Mouse (Mus musculus): ENCODE results near the gene Ckap2l.

The Ckap2l gene

GRCm38 (mm10) chr2:129236526-129236925, 60.5 kb downstream of the Ckap2l start:
- in situ Hi-C loops (cut with MboI, MseI) = no loop called here

- in situ Hi-C loops (cut with MboI, MseI) = no loop called here
Measured at GRCm38 (mm10) chr2:129234731-129235130, 62.3 kb downstream of the Ckap2l start.

DNA sequence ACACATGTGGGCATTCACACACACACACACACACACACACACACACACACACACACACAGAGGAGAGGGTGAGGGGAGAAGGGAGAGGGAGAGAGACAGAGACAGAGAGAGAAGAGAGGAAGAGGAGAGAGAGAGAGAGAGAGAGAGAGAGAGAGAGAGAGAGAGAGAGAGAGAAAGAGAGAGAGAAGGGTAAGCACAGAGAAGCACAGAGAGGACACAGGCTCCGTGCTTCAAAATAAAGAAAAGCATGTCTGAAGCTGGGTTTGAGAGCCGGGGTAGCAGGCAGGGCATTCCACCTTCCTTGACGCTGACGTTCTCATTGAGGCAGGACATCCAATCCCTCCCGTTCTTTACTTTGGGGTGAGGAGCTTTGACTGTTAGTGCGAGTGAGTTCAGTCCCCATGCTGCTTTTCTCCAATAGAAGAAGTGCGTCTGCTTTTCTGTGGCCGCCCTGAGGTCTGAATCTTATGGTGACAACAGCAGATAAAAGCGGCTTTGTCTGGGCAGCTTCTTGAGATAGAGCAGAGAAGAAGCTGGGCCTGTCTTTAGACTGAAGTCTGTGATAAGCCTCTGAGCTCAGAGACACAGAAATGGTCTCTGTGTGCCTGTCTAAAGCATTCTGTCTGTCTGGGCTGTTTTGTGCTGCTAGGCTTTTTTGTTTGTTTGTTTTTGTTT, 63.1 kb downstream of the Ckap2l start:
- in situ Hi-C loops (cut with MboI, MseI) = no loop called here

GRCm38 (mm10) chr2:129233218-129233617, 63.8 kb downstream of the Ckap2l start:
- in situ Hi-C loops (cut with MboI, MseI) = no loop called here

GRCm38 (mm10) chr2:129232484-129232883, 64.5 kb downstream of the Ckap2l start:
- in situ Hi-C loops (cut with MboI, MseI) = no loop called here

GRCm38 (mm10) chr2:129232023-129232422, 65.0 kb downstream of the Ckap2l start:
- in situ Hi-C loops (cut with MboI, MseI) = no loop called here

GRCm38 (mm10) chr2:129229316-129229715, 67.7 kb downstream of the Ckap2l start:
- in situ Hi-C loops (cut with MboI, MseI) = no loop called here

GRCm38 (mm10) chr2:129228571-129228970, 68.4 kb downstream of the Ckap2l start:
- in situ Hi-C loops (cut with MboI, MseI) = no loop called here

DNA sequence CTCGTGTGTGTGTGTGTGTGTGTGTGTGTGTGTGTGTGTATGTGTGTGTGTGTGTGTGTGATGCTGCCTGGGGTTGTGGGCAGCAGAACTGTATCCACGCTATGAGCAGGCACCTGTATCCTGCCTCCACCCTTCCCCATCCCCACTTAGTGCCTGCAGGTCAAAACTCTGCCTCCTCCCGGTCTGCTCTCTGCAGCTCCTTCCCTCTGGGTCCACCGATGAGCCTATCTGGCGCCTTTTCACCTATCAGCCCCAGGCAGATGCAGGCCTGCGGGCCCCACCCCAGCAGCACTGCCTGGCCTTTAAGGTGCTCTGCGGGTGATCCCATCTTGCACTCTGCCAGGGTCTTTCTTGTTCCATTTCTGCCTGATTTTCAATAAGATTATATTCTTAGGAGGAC, 69.3 kb downstream of the Ckap2l start:
- in situ Hi-C loops (cut with MboI, MseI) = no loop called here

DNA sequence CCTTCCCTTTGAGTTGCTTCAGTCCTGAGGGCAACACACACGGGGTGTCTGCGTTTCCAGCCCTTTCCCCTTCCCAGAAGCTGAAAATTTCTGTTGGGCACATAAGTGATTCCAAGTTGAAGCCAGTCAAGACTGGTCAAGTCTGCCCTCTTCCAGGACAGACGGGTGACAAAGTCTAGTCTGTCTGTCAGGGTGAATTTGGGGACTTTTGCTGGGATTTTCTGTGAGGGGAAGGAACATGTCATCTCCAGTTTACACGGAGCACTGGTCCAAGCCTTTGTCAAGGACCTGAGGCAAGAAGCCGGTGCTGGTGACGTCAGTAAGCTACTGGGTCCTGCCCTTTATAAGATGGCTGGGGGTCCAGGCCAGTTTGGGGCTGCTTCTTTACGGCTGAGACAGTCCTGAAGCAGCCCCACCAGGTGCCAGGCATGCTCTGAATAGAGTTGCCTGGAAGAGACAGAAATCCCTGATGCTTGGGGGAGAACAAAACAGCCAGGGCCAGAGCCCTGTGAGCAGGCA, 69.9 kb downstream of the Ckap2l start:
- in situ Hi-C loops (cut with MboI, MseI) = no loop called here

GRCm38 (mm10) chr2:129226296-129226851, 70.6 kb downstream of the Ckap2l start:
- in situ Hi-C loops (cut with MboI, MseI) = no loop called here

DNA sequence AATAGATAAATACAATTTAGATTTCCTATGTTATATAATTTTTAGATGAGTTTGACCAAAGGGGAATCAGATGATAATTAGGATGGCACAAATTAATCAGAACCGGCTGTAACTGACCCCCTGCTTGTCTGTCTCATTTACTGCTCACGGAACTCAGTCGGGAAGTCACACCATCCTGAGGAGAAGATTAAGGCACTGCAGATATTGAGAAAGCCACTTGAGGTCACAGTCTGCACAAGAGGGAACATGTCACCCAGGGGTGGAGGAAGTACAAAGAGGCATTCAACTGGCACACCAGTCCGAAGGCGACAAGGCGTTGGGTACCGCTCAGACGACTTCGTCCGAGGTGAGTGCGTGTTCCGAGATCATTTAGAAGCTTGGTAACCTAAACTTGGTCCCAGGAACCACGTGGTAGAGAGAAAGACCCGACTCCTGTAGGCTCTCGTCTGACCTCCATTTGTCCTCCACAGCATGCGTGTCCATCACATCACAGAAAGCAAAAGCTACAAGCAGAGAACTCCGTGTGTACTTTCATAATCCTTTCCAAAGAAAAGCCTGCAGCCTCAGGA, 71.7 kb downstream of the Ckap2l start:
- in situ Hi-C loops (cut with MboI, MseI) = no loop called here

DNA sequence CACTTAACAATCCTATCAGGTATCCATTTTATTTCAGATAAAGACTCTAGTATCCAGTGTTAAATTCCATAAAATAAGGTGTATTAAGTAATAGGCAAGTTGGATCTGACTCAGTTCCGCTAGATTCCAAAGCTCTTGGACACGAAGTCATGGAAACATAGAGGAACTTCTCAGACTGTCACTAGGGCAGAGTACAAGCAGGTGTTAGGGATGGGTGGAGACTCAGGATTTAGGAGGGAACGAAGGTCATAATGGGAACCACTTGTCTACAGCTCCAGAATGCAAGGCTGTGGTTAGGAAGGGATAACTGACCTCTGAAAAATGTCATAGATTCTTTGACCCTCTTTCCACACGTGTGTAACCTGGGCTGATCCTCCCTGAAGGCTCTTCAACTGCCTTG, 72.8 kb downstream of the Ckap2l start:
- in situ Hi-C loops (cut with MboI, MseI) = no loop called here

DNA sequence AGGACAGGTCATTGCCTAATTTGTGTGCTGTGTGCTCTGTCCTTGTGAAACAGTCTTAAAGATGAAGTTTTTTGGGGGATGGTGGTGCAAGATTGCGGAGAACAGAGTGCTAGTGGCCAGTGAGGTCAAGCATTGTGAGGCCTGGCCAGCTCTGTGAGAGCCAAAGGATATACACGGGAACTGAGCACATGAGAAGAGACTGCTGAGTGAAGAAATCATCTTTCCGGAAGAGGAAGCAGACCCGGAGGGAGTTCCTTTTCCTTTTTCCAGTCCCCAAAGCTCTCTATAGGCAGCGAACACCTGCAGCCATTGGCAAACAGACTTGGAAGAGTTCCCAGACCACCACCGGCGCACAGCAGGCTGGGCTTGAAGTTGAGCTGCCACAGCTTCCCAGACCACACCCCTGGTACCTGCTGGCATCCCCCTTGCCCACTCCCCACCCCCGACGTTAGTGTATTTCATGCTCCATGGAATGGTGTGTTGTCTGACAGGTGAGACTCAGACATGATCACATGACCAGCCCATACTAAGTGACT, 75.8 kb downstream of the Ckap2l start:
- in situ Hi-C loops (cut with MboI, MseI) = no loop called here

GRCm38 (mm10) chr2:129218537-129219105, 78.4 kb downstream of the Ckap2l start:
- in situ Hi-C loops (cut with MboI, MseI) = no loop called here

All from T-helper 2 cell (primary cell).